Mouse (Mus musculus) neural tube, embryonic 15.5 days (tissue): ENCODE measurements around the gene Ccdc54. TPM values are rescaled to one million over a fixed set of nuclear protein-coding genes. Genes with fewer than 3 reads are reported as not detected.

Source experiments
- polyA plus RNA-seq: library from polyadenylated mRNA; unstranded; fragments of >200 nt; fragmentation: Nextera tagmentation; extraction: Ambion mirVana; gene quantifications from 2 replicates; pipeline ENCODE4 v1.2.1, GENCODE M21; 2015

Gene Ccdc54
- polyA plus RNA-seq, 1 experiment from 2014 or later = not detected

Other genes with a start within 250 kb of the Ccdc54 start
- 15.4 and 22.3 TPM in 2 replicates for gene Bbx, start 158.8 kb downstream of the Ccdc54 start, polyA plus RNA-seq